Mouse (Mus musculus): Measurements from ENCODE around the gene Gfer.

The Gfer gene

DNA sequence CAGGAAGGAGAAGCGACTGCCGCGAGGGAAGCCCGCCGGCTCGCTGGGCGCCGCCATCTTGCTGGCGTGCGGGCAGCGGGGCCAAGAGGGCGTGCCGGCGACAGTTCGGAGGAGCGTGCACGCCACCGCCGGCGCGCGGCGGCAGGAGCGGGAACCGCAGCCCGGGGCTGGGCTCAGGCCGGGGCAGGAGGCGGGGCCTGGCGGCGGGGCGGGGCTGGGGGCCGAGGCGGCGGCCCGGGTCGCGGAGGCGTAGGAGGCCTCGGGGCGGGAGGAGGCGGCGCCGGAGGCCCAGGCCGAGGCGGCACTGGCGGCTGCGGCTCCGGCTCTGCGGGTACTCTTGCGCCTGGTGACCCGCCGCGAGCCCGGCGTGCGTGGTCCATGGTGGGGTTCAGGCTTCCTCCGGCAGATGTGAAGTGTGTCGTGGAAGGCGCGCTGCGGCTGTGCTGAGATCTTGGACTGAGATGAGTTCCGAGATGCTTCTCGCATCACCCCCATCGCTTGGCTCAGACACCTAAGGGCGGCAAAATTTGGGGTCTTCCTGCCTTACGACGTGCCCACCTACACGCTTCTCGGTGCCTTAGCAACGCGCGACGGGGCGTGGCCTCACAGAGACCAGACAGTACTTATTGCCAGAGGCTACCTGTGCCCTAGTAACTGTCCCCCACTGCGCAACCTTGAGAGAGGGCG, at the start of gene Gfer, which contains the start of gene Noxo1:
Gene Gfer, minus strand, starts transcription at position 146 of the 687 bp plus-strand sequence.
Gene Noxo1, plus strand, starts transcription at position 224 of the 687 bp plus-strand sequence.
- peak; percentile 85 for DNase-seq (ENCODE audit: low spot score)

DNA sequence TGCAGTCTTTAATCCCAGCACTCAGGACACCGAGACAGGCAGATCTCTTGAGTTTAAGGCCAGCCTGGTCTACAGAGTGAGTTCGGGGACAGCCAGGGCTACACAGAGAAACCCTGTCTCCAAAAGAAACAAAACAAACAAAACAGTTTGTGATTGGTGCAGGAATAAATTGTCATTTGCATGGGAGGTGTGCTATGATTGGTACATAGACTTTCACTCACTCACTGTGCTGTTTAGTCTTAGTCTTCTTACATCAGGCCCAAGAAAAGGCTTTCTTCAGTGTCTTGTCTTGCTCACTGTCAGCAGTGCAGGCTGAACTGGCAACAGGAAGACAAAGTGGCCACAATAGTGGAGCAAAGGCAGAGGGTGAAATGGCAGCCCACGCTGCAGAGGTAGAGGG, 48.4 kb upstream of the Gfer start:
- DNase-seq (ENCODE audit: low spot score) = no peak

DNA sequence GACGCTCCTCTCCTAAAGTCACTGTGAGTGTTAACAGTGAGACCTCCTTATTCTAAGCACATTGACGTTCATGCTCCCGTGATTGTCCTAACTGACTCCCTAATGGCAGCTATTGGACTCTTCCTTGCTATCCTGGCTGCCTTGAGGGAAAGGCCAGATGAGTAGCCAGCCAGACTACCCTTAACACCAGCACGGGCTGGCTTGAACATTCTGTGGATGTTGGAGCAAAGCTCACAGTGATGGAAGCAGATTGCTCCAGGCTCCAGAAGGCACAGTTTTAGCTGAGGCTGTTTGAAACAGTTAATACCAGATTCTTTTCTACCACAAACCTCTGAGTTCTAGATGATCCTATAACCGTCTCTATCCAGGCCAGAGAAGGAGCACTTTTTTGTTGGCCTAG, 47.9 kb upstream of the Gfer start:
- DNase-seq (ENCODE audit: low spot score) = no peak

DNA sequence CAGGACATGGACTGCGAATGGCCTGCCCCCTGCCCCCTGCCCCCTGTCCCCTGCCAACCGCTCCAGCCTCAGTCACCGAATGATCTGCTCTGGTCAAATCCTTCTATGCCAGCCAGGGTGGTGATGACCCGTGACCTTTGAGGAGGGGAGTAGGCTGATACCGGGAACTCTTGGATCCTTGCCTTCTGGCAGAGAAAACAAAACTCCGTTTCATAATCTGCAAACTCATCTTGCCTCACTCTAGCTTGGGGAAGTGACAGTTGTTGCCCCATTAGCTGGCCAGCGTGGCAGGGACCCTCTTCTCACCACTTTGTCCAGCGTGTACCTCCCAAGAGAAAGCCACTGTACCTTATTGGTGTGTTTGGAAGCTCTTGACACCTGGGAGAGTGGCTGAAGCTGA, 46.4 kb upstream of the Gfer start:
- peak; percentile 53 for DNase-seq (ENCODE audit: low spot score)

DNA sequence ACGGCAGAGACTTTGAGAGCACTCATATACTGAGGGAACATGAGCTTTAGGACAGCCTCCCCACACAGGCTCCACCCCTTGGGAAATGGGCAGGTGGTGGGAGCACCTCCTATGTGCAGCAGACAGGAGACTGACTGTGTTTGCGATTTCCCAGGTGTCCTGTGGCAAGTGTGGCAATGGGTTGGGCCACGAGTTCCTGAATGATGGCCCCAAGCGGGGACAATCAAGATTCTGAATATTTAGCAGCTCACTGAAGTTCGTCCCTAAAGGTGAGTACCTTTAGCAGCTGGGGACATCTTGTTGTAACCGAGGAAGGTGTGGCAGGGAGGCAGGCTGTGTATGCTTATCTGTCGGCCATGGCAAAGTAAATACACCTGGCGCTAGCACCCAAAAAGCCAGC, 44.0 kb upstream of the Gfer start:
- no peak for DNase-seq (ENCODE audit: low spot score)

DNA sequence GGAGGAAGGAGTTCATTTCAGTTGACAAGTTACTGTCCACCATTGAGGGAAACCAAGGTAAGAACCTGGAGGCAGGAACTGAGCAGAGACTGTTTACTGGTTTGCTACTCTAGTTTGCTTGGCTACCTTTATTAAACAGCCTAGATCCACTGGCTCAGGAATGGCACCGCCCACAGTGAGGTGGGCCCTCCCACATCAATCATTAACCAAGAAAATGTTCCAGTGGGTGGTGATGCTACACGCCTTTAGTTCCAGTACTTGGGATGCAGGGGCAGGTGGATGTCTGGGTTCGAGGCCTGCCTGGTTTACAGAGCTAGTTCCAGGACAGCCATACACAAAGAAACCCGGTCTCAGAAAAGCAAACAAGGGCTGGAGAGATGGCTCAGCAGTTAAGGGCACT, 42.3 kb upstream of the Gfer start:
- DNase-seq (ENCODE audit: low spot score) = no peak

DNA sequence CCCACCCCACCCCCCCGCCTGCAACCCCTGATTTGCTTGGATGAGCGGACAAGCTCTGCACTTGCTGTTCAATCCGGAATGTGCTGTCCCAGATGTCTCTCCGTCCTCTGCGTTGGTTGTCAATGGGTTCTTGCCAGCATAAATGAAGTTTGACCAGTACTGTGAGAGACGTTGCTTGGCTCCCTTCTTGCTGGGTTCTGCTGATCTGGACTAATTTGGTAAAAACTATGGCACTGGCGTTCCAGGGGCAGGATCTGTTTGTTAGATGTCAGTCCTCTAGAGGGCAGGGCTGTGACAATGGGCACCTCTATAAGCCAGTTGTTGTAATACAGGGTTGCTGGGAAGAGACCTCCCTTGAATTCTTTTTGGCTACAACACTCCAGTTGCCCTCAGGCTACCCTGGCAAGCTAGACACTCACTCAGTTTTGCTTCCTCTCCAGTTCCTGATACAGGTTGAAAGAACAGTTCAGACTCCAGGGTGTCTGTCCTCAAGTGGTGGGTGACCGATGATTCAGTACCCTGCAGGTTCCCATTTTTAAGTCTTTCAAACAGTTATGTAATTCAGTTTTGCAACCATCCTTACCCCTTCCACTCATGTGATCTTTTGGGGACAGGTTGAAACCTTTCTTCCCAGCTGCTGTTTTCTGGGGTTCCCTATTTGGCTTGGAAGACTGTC, 41.3 kb upstream of the Gfer start:
- DNase-seq (ENCODE audit: low spot score) = no peak

DNA sequence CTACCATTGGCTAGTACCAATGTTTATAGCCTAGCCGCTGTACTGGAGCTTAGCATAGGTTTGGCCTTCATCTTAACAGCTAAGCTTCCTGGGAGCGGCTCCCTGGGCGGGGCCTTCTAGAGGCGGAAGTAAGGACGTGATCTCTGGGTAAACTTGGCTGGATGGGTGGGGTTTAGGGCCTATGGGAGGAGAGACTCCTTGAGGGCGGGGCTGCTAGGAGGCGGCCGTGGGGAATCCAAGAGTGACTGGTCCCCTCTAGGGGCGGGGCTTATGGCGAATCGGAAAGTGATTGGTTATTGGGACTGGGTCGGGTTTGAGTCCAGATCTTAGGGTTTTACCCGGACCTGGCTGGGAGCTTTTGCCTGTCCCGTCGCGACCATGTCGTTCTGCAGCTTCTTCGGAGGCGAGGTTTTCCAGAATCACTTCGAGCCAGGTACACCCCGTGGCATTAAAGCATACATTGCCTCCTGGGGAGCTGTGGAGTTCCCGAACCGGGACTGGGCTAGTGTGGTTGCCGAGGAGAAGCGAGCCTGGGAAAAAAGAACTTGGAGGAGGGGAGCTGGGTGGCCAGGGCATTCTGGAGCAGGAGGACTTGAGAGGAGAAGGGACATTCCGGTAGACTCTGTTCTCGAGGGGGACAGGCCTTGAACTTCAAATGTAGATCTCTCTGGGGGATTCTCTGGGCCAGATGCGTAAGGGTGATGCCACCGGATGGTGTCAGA, 40.5 kb upstream of the Gfer start, which contains the start of gene Msrb1:
Gene Msrb1, plus strand, starts transcription at position 313 of the 722 bp plus-strand sequence.
- peak; percentile 96 for DNase-seq (ENCODE audit: low spot score)

DNA sequence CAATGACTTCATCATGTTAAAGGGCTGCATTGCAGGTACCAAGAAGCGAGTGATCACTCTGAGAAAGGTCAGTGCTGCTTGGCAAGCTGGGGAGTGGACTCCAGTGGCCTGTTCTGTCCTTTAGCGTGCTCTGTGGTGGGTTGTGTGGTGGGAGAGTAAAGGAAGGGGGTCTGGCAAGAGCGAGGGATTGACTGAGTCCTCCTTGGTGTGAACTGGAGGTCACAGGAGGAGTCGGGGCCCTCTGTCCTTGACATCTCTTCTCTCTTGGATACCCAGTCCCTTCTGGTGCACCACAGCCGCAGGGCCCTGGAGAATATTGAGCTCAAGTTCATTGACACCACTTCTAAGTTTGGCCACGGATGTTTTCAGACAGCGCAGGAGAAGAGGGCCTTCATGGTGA, 39.5 kb upstream of the Gfer start:
- DNase-seq (ENCODE audit: low spot score) = no peak

DNA sequence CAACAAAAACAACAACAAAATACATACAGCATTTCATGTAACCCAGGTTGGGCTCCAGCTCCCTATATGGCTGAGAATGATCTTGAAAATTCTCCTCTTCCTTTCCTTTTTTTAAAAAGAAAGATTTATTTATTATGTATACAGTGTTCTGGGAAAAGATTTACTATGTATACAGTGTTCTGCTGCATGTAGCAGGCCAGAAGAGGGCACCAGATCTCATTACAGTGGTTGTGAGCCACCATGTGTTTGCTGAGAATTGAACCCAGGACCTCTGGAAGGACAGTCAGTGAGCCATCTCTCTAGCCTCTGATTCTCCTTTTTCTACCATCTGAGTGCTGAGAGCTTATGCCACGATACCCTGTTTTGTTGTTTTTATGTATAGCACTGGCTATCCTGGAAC, 38.6 kb upstream of the Gfer start:
- no peak for DNase-seq (ENCODE audit: low spot score)

DNA sequence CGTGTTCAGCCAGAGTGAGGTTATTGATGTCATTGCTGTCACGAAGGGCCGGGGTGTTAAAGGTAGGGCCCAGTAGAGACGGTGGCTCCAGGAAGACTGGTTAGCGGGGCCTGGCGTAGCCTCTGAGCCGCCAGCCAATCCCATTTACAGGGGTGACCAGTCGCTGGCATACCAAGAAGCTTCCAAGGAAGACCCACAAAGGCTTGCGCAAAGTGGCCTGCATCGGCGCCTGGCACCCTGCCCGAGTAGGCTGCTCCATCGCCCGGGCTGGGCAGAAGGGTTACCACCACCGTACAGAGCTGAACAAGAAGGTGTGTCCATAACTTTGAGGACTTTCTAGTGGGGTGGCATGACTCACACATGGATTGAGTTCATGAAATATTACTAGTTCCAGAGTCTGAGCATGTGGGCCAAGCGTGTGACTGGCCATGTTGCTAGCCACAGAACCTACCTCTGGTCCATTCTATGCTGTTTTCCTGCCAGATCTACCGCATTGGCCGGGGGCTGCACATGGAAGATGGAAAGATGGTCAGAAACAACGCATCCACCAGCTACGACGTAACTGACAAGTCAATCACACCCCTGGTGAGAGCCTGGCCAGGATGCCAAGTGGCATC, 37.6 kb upstream of the Gfer start:
- DNase-seq (ENCODE audit: low spot score) = no peak

DNA sequence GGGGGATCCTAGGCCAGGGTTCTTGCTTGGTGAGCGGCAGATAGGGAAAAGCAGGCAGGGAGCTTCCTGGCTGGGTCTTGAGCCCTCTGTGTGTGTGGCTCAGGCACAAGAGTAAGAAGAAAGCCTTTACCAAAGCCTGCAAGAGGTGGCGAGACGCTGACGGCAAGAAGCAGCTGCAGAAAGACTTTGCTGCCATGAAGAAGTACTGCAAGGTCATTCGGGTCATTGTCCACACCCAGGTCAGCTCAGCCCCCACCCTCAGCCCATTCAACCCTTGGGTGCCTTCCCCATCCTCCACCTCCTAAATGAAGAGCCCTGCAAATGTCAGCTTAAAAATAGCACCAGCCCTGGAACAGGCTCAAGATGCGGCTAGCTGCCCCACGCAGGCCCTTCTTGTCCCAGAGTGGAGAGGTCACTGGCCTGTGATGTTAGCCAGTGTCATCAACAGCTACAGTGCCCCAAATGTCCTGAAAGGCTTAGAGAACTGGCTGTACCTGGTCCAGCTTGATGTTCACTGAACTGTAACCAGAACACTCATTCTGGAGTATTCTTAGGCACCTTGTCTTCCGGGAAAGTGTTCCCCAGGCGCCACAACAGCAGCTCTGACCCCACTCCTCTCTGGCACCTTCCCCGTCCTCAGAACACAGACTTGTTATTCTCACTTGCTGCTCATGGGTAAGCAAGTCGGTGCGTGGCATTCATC, 36.4 kb upstream of the Gfer start:
- DNase-seq (ENCODE audit: low spot score) = no peak

DNA sequence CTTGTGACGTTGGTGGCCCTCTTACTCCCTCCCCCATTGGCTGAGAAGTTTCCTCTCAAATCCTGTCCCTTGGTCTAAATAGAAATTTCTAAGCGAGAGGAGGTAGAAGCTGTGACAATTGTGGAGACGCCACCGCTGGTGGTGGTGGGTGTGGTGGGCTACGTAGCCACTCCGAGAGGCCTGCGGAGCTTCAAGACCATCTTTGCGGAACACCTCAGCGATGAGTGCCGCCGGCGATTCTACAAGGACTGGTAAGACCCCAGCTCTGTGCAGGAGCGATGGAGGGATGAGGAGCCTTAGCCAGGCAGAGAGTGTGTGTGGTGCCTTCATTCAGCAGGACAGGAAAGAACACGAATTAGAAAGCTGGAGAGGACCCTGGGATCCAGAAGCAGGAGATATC, 34.8 kb upstream of the Gfer start:
- DNase-seq (ENCODE audit: low spot score) = no peak

DNA sequence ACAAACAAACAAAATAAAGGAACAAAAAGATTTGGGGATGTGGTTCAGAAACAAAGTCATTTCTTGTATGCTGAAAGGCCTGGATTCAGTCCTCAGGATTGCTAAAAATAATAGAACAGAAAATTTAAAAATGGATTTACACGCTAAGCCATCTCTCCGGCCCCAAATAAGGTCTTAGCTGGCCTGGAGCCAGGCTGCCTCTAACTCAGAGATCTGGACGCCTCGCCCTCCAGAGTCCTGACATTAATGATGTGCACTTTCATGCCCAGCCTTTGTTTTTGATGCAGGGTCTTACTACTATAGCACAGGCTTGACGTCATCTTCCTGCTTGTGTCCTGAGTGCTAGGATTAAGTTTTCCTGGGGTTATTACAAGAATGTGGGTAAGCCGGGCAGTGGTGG, 33.1 kb upstream of the Gfer start:
- DNase-seq (ENCODE audit: low spot score) = no peak

DNA sequence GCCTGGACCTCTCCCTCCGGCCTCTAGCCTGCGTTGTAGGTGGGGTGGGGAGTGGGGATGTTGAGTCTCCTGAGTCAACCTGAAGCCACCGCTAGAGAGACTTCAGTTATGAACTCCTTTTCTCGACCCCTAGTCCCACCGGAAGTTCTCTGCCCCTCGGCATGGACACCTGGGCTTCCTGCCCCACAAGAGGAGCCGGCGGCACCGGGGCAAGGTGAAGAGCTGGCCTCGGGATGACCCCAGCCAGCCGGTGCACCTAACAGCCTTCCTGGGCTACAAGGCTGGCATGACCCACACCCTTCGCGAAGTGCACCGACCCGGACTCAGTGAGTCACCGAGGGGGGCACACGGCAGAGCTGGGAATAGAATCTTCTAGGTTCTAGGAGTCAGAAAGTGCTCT, 32.2 kb upstream of the Gfer start:
- DNase-seq (ENCODE audit: low spot score) = no peak

DNA sequence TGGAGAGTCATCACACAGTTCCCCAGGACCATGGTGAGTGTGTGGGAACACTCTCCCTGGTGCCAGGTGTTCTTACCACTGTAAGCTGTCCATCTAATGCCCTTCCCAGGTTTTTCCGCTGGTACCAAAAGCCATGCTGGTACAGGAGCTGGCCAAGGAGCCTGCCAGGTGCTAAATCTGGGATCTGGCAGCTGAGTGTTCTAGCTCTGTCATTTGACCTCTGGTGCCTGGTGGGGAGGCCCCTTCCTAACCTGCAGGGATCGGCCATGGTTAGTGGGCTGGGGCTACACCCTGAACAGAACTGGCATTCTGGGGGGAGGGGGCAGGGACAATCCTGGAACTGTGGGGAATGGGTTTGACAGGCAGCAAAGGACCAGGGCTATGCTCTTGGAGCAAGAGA, 31.7 kb upstream of the Gfer start, which contains the start of gene Rpl3l:
Gene Rpl3l, plus strand, starts transcription at position 203 of the 400 bp plus-strand sequence.
- no peak for DNase-seq (ENCODE audit: low spot score)

DNA sequence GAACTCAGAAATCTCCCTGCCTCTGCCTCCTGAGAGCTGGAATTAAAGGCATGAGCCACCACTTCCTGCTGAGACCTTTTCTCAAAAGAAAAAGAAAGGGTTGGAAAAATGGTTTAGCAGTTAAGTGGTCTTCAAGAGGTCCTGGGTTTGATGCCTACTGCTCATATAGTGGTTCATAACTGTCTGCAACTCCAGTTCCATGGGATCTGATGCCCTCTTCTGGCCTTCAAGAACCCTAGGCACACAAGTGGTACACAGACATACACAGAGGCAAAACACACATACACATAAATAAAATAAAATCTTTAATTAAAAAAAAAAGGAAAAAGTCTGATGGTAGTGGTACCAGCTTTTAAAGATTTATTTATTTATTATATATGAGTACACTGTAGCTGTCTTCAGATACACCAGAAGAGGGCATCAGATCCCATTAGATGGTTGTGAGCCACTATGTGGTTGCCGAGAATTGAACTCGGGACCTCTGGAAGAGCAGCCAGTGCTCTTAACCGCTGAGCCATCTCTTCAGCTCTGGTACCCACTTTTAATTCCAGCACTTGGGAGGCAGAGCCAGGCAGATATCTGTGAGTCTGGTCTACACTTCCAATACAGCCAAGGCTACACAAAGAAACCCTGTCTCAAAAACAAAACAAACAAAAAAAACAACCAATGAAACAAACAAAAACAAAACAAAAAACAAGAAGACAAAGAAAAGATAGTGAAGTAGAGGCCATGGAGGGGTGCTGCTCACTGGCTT, 29.9 kb upstream of the Gfer start:
- no peak for DNase-seq (ENCODE audit: low spot score)

DNA sequence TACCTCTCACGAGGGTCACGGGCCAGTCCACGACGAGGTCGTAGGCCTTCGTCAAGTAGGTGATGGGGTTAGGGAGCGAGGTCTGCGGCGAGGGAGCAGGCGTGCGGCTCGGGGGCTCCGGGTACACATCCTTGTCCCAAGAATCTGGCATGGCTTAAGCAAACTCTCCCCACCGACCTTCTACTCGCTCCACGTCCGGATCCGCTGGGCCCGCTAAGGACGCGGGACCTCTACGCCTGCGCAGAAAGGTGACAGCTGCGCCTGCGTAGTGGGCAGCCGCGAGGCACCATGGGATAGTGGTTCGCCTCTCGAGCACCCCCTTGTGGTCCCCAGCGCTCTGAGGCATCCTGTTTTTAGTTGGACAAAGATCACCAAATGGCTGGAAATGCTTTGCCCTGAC, 28.2 kb upstream of the Gfer start, which contains the start of gene Ndufb10:
Gene Ndufb10, minus strand, starts transcription at position 295 of the 400 bp plus-strand sequence.
- peak; percentile 98 for DNase-seq (ENCODE audit: low spot score)

DNA sequence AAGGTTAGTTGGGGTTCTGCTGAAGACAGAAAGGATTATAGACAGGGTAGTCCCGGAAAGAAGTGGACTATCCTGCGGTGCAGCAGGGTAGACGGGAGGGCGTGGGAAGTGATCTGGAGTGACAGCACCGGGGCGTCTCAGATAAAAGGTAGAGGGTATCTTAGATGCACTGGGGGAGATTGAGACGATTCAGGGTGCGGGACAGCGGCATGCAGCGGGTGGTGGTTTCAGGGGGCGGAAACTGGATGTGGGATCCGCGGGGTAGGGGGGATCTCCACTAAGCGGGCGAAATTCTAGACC, 27.9 kb upstream of the Gfer start:
- no peak for DNase-seq (ENCODE audit: low spot score)

DNA sequence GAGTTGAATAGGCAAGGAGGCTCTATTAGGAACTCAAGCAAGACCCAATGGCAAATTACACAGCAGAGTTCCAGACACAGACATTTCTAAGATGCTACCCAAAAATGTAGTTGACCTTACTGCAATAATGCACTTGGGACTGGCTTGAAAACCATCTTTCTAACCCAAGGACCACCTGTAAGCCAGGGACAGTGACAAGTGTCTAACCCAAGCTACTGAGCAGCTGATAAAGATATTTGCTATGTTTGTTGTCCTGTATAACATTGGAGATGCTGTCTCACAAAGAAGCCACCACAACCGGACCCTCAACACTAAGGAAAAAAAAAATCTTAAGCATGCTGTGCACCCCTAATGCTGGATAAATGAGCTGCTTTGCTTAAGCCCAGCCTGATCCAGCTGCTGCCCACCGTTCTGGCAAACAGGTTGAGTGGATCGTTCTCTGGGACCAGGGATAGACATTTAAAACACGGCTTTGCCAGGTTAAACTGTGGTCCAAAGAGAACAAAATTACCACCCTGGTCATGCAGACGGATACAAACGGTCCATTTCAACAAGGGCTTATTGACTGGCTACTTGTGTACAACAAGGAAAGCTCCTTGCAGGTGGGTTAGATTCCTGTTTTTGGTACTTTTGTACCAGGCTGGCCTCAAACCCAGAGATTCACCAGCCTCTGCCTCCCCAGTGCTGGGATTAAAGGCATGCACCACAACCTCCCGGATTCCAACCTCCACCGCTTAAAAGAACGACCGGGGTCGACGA, 27.3 kb upstream of the Gfer start:
- no peak for DNase-seq (ENCODE audit: low spot score)
